Mouse (Mus musculus): ENCODE measurements around the gene Slc10a1. TPM values are rescaled to one million over a fixed set of nuclear protein-coding genes. Genes with fewer than 3 reads are reported as not detected.

The Slc10a1 gene
- polyA plus RNA-seq, 1 experiment from 2014 or later = 0.80 TPM

- H3K9me3 ChIP-seq (ENCODE audit: control insufficient read depth, low read length) = no peaks in the 10 kb centered on the region
Observed at GRCm38 (mm10) chr12:80995326-80995725, 26.8 kb upstream of the Slc10a1 start.

GRCm38 (mm10) chr12:80993773-80994172 is 25.3 kb upstream of the Slc10a1 start:
- Histone ChIP-seq H3K27me3 (ENCODE audit: control insufficient read depth, insufficient read depth, low read depth, low read length) (peaks cover 8% of the 10 kb centered on the region), H3K4me2 (ENCODE audit: low read depth, low read length) (no peak overlapping the region), H3K4me3 (ENCODE audit: low read length) (no peak overlapping the region), H3K4me1 (replicated peaks; ENCODE audit: control insufficient read depth, insufficient read depth, low read length) (no peaks in the 10 kb centered on the region; the same call in 1 of the 2 replicates), H3K9ac (ENCODE audit: low read length) (no peak overlapping the region), H3K27ac (ENCODE audit: low read length) (no peak overlapping the region), H3K36me3 (ENCODE audit: control insufficient read depth, insufficient read depth, low read length) (no peaks in the 10 kb centered on the region), H3K9me3 (ENCODE audit: control insufficient read depth, low read length) (no peaks in the 10 kb centered on the region)
- 78% methylated on average over 1 of the region's 1 CpGs for WGBS
- no peak for ATAC-seq (ENCODE audit: low read depth)

More at GRCm38 (mm10) chr12:80995326-80995725, 26.8 kb upstream of the Slc10a1 start:
- H3K9ac ChIP-seq (ENCODE audit: low read length) = no peak overlapping the region
- H3K27me3 ChIP-seq (ENCODE audit: control insufficient read depth, insufficient read depth, low read depth, low read length) = peaks cover 14% of the 10 kb centered on the region
- H3K27ac ChIP-seq (ENCODE audit: low read length) = no peak overlapping the region
- no peaks in the 10 kb centered on the region; the same call in 1 of the 2 replicates for H3K4me1 ChIP-seq (replicated peaks; ENCODE audit: control insufficient read depth, insufficient read depth, low read length)
- no peak overlapping the region for H3K4me3 ChIP-seq (ENCODE audit: low read length)
- no peak overlapping the region for H3K4me2 ChIP-seq (ENCODE audit: low read depth, low read length)
- H3K36me3 ChIP-seq (ENCODE audit: control insufficient read depth, insufficient read depth, low read length) = no peaks in the 10 kb centered on the region
- ATAC-seq (ENCODE audit: low read depth) = no peak
- WGBS = 84% methylated on average over 4 of the region's 4 CpGs

- H3K36me3 ChIP-seq (ENCODE audit: control insufficient read depth, insufficient read depth, low read length) = no peaks in the 10 kb centered on the region
- ATAC-seq (ENCODE audit: low read depth) = no peak
- H3K27me3 ChIP-seq (ENCODE audit: control insufficient read depth, insufficient read depth, low read depth, low read length) = peaks cover 2% of the 10 kb centered on the region; the same call in 1 of the 2 replicates
- H3K4me3 ChIP-seq (ENCODE audit: low read length) = no peak overlapping the region
- no peak overlapping the region for H3K4me2 ChIP-seq (ENCODE audit: low read depth, low read length)
- WGBS = 78% methylated on average over 8 of the region's 8 CpGs
- no peak overlapping the region for H3K27ac ChIP-seq (ENCODE audit: low read length)
- H3K4me1 ChIP-seq (replicated peaks; ENCODE audit: control insufficient read depth, insufficient read depth, low read length) = no peaks in the 10 kb centered on the region
- H3K9me3 ChIP-seq (ENCODE audit: control insufficient read depth, low read length) = no peaks in the 10 kb centered on the region
- H3K9ac ChIP-seq (ENCODE audit: low read length) = no peak overlapping the region
Observed at GRCm38 (mm10) chr12:80992540-80993122, 24.1 kb upstream of the Slc10a1 start.

GRCm38 (mm10) chr12:80991806-80992205 is 23.3 kb upstream of the Slc10a1 start:
- Histone ChIP-seq H3K9ac (ENCODE audit: low read length) (no peak overlapping the region), H3K27me3 (ENCODE audit: control insufficient read depth, insufficient read depth, low read depth, low read length) (no peaks in the 10 kb centered on the region), H3K27ac (ENCODE audit: low read length) (no peak overlapping the region), H3K36me3 (ENCODE audit: control insufficient read depth, insufficient read depth, low read length) (no peaks in the 10 kb centered on the region), H3K9me3 (ENCODE audit: control insufficient read depth, low read length) (no peaks in the 10 kb centered on the region), H3K4me3 (ENCODE audit: low read length) (no peak overlapping the region), H3K4me2 (ENCODE audit: low read depth, low read length) (no peak overlapping the region), H3K4me1 (replicated peaks; ENCODE audit: control insufficient read depth, insufficient read depth, low read length) (no peaks in the 10 kb centered on the region)
- ATAC-seq (ENCODE audit: low read depth) = no peak
- 75% methylated on average over 10 of the region's 10 CpGs for WGBS

GRCm38 (mm10) chr12:80990901-80991445 is 22.5 kb upstream of the Slc10a1 start:
- H3K9ac ChIP-seq (ENCODE audit: low read length) = no peak overlapping the region
- no peaks in the 10 kb centered on the region for H3K36me3 ChIP-seq (ENCODE audit: control insufficient read depth, insufficient read depth, low read length)
- H3K9me3 ChIP-seq (ENCODE audit: control insufficient read depth, low read length) = no peaks in the 10 kb centered on the region
- H3K27ac ChIP-seq (ENCODE audit: low read length) = no peak overlapping the region
- H3K4me1 ChIP-seq (replicated peaks; ENCODE audit: control insufficient read depth, insufficient read depth, low read length) = no peaks in the 10 kb centered on the region
- WGBS = 83% methylated on average over 13 of the region's 13 CpGs
- H3K27me3 ChIP-seq (ENCODE audit: control insufficient read depth, insufficient read depth, low read depth, low read length) = no peaks in the 10 kb centered on the region
- no peak overlapping the region for H3K4me2 ChIP-seq (ENCODE audit: low read depth, low read length)
- no peak overlapping the region for H3K4me3 ChIP-seq (ENCODE audit: low read length)
- ATAC-seq (ENCODE audit: low read depth) = no peak

- no peak overlapping the region for H3K4me3 ChIP-seq (ENCODE audit: low read length)
- H3K9ac ChIP-seq (ENCODE audit: low read length) = no peak overlapping the region
- H3K27ac ChIP-seq (ENCODE audit: low read length) = no peak overlapping the region
- no peaks in the 10 kb centered on the region for H3K36me3 ChIP-seq (ENCODE audit: control insufficient read depth, insufficient read depth, low read length)
- H3K4me1 ChIP-seq (replicated peaks; ENCODE audit: control insufficient read depth, insufficient read depth, low read length) = no peaks in the 10 kb centered on the region
- H3K27me3 ChIP-seq (ENCODE audit: control insufficient read depth, insufficient read depth, low read depth, low read length) = no peaks in the 10 kb centered on the region
- H3K4me2 ChIP-seq (ENCODE audit: low read depth, low read length) = no peak overlapping the region
- no peaks in the 10 kb centered on the region for H3K9me3 ChIP-seq (ENCODE audit: control insufficient read depth, low read length)
- 66% methylated on average over 3 of the region's 3 CpGs for WGBS
- ATAC-seq (ENCODE audit: low read depth) = no peak
Observed at GRCm38 (mm10) chr12:80988286-80988685, 19.8 kb upstream of the Slc10a1 start.

GRCm38 (mm10) chr12:80986628-80987027 is 18.1 kb upstream of the Slc10a1 start:
- Histone ChIP-seq H3K4me2 (ENCODE audit: low read depth, low read length) (no peak overlapping the region), H3K27me3 (ENCODE audit: control insufficient read depth, insufficient read depth, low read depth, low read length) (no peaks in the 10 kb centered on the region), H3K4me1 (replicated peaks; ENCODE audit: control insufficient read depth, insufficient read depth, low read length) (no peaks in the 10 kb centered on the region), H3K27ac (ENCODE audit: low read length) (no peak overlapping the region), H3K36me3 (ENCODE audit: control insufficient read depth, insufficient read depth, low read length) (no peaks in the 10 kb centered on the region), H3K9ac (ENCODE audit: low read length) (no peak overlapping the region), H3K9me3 (ENCODE audit: control insufficient read depth, low read length) (no peaks in the 10 kb centered on the region), H3K4me3 (ENCODE audit: low read length) (no peak overlapping the region)
- WGBS = 81% methylated on average over 4 of the region's 4 CpGs
- no peak for ATAC-seq (ENCODE audit: low read depth)

GRCm38 (mm10) chr12:80983695-80984094 is 15.2 kb upstream of the Slc10a1 start:
- ATAC-seq (ENCODE audit: low read depth) = no peak
- Histone ChIP-seq H3K9ac (ENCODE audit: low read length) (no peak overlapping the region), H3K9me3 (ENCODE audit: control insufficient read depth, low read length) (no peaks in the 10 kb centered on the region), H3K27ac (ENCODE audit: low read length) (no peak overlapping the region), H3K4me3 (ENCODE audit: low read length) (no peak overlapping the region), H3K27me3 (ENCODE audit: control insufficient read depth, insufficient read depth, low read depth, low read length) (no peaks in the 10 kb centered on the region), H3K4me2 (ENCODE audit: low read depth, low read length) (no peak overlapping the region), H3K4me1 (replicated peaks; ENCODE audit: control insufficient read depth, insufficient read depth, low read length) (no peaks in the 10 kb centered on the region), H3K36me3 (ENCODE audit: control insufficient read depth, insufficient read depth, low read length) (no peaks in the 10 kb centered on the region)
- WGBS = 66% methylated on average over 9 of the region's 9 CpGs

GRCm38 (mm10) chr12:80982326-80982725 is 13.8 kb upstream of the Slc10a1 start:
- WGBS = 1% methylated on average over 7 of the region's 7 CpGs
- no peaks in the 10 kb centered on the region for H3K4me1 ChIP-seq (replicated peaks; ENCODE audit: control insufficient read depth, insufficient read depth, low read length)
- no peak for ATAC-seq (ENCODE audit: low read depth)

More at GRCm38 (mm10) chr12:80982326-80982725, 13.8 kb upstream of the Slc10a1 start:
- Histone ChIP-seq H3K4me2 (ENCODE audit: low read depth, low read length) (no peak overlapping the region), H3K36me3 (ENCODE audit: control insufficient read depth, insufficient read depth, low read length) (no peaks in the 10 kb centered on the region), H3K4me3 (ENCODE audit: low read length) (no peak overlapping the region), H3K9ac (ENCODE audit: low read length) (no peak overlapping the region), H3K27ac (ENCODE audit: low read length) (no peak overlapping the region), H3K9me3 (ENCODE audit: control insufficient read depth, low read length) (no peaks in the 10 kb centered on the region), H3K27me3 (ENCODE audit: control insufficient read depth, insufficient read depth, low read depth, low read length) (no peaks in the 10 kb centered on the region)

All from lung, embryonic 16.5 days (tissue).